Mouse (Mus musculus): ENCODE measurements around the gene Olfr826. TPM values are rescaled to one million over a fixed set of nuclear protein-coding genes. Genes with fewer than 3 reads are reported as not detected.

The Olfr826 gene
- polyA plus RNA-seq (2014; fragmentation: Illumina TruSeq; extraction: RNeasy Lipid Tissue Mini Kit (QIAGEN cat#74804); ENCODE audit: low replicate concordance) = not detected

GRCm38 (mm10) chr10:130184086-130184485 is at the start of gene Olfr826:
TSS of gene Olfr826 (minus strand) at chr10:130184186.

GRCm38 (mm10) chr10:130214303-130214702 is 30.3 kb upstream of the Olfr826 start, which contains the start of gene Olfr827:
TSS of gene Olfr827 (minus strand) at chr10:130214403.

DNA sequence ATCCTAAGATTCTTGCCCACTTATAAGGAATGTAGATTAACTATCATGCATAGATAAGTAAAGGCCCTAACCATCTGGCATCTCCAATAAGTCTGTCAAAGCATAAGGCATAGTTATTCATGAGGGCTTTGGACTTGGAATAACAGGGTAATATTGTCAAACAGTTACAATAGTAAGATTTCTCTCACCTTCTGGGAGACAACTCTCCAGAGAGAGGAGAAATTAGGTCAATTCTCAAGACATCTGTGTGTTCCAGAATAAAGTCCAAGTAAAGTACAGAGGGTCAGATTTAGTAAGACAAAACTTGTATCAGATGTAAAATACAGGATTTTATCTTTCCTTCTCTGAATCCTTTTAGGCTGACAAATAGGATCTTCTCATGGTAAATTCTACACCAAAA is 17.3 kb downstream of the Olfr826 start, which contains the start of gene Olfr825:
Gene Olfr825 (minus strand): TSS at position 101 of the 400 bp plus-strand sequence.

GRCm38 (mm10) chr10:130129900-130130299 is 54.1 kb downstream of the Olfr826 start, which contains the start of gene Olfr824:
TSS of gene Olfr824 (minus strand) at chr10:130130000.

Other genes starting within 250 kb of the Olfr826 start
- gene Olfr818, start 235.1 kb downstream of the Olfr826 start, polyA plus RNA-seq (2014; fragmentation: Illumina TruSeq; extraction: RNeasy Lipid Tissue Mini Kit (QIAGEN cat#74804); ENCODE audit: low replicate concordance) = not detected
- not detected for gene Olfr819, start 216.9 kb downstream of the Olfr826 start, polyA plus RNA-seq (2014; fragmentation: Illumina TruSeq; extraction: RNeasy Lipid Tissue Mini Kit (QIAGEN cat#74804); ENCODE audit: low replicate concordance)
- not detected for gene Olfr247, start 208.0 kb downstream of the Olfr826 start, polyA plus RNA-seq (2014; fragmentation: Illumina TruSeq; extraction: RNeasy Lipid Tissue Mini Kit (QIAGEN cat#74804); ENCODE audit: low replicate concordance)
- not detected for gene Gm10310, start 199.1 kb downstream of the Olfr826 start, polyA plus RNA-seq (2014; fragmentation: Illumina TruSeq; extraction: RNeasy Lipid Tissue Mini Kit (QIAGEN cat#74804); ENCODE audit: low replicate concordance)
- not detected for gene Olfr820, start 171.6 kb downstream of the Olfr826 start, polyA plus RNA-seq (2014; fragmentation: Illumina TruSeq; extraction: RNeasy Lipid Tissue Mini Kit (QIAGEN cat#74804); ENCODE audit: low replicate concordance)
- not detected for gene Olfr821, start 153.8 kb downstream of the Olfr826 start, polyA plus RNA-seq (2014; fragmentation: Illumina TruSeq; extraction: RNeasy Lipid Tissue Mini Kit (QIAGEN cat#74804); ENCODE audit: low replicate concordance)
- gene Olfr822, start 113.0 kb downstream of the Olfr826 start, polyA plus RNA-seq (2014; fragmentation: Illumina TruSeq; extraction: RNeasy Lipid Tissue Mini Kit (QIAGEN cat#74804); ENCODE audit: low replicate concordance) = not detected
- not detected for gene Olfr823, start 68.8 kb downstream of the Olfr826 start, polyA plus RNA-seq (2014; fragmentation: Illumina TruSeq; extraction: RNeasy Lipid Tissue Mini Kit (QIAGEN cat#74804); ENCODE audit: low replicate concordance)
- not detected for gene Olfr824, start 54.2 kb downstream of the Olfr826 start, polyA plus RNA-seq (2014; fragmentation: Illumina TruSeq; extraction: RNeasy Lipid Tissue Mini Kit (QIAGEN cat#74804); ENCODE audit: low replicate concordance)
- not detected for gene Olfr825, start 17.4 kb downstream of the Olfr826 start, polyA plus RNA-seq (2014; fragmentation: Illumina TruSeq; extraction: RNeasy Lipid Tissue Mini Kit (QIAGEN cat#74804); ENCODE audit: low replicate concordance)
- not detected for gene Olfr827, start 30.2 kb upstream of the Olfr826 start, polyA plus RNA-seq (2014; fragmentation: Illumina TruSeq; extraction: RNeasy Lipid Tissue Mini Kit (QIAGEN cat#74804); ENCODE audit: low replicate concordance)
- gene Neurod4, start 96.1 kb upstream of the Olfr826 start, polyA plus RNA-seq (2014; fragmentation: Illumina TruSeq; extraction: RNeasy Lipid Tissue Mini Kit (QIAGEN cat#74804); ENCODE audit: low replicate concordance) = not detected
- gene Tespa1, start 138.7 kb upstream of the Olfr826 start, polyA plus RNA-seq (2014; fragmentation: Illumina TruSeq; extraction: RNeasy Lipid Tissue Mini Kit (QIAGEN cat#74804); ENCODE audit: low replicate concordance) = 2.4 TPM
- gene Vmn2r84, start 210.1 kb upstream of the Olfr826 start, polyA plus RNA-seq (2014; fragmentation: Illumina TruSeq; extraction: RNeasy Lipid Tissue Mini Kit (QIAGEN cat#74804); ENCODE audit: low replicate concordance) = not detected
- gene Vmn2r85, start 245.5 kb upstream of the Olfr826 start, polyA plus RNA-seq (2014; fragmentation: Illumina TruSeq; extraction: RNeasy Lipid Tissue Mini Kit (QIAGEN cat#74804); ENCODE audit: low replicate concordance) = not detected